Mouse (Mus musculus) midbrain, postnatal 0 days (tissue): ENCODE measurements around the gene Ccdc124. TPM values are rescaled to one million over a fixed set of nuclear protein-coding genes. Genes with fewer than 3 reads are reported as not detected.

Source experiments
- ATAC-seq: fragments of 200-750 bp; cut with Nextera tagmentation; 2 replicates; pipeline ENCODE4 v1.8.0; 2017; ENCODE audit warnings: moderate number of reproducible peaks, mild to moderate bottlenecking, moderate TSS enrichment, moderate library complexity; ENCODE audit not compliant: low FRiP score
- DNase-seq: peaks from one replicate; pipeline ENCODE4 v3.0.0-alpha.2; 2015; ENCODE audit warnings: low spot score
- H3K27ac ChIP-seq: fragments of 300-500 bp; sonication (generic); 2 replicates; pipeline ENCODE4 v1.5.1; 2014; ENCODE audit warnings: low read depth, mild to moderate bottlenecking, low read length, mixed read lengths
- H3K27me3 ChIP-seq: fragments of 300-500 bp; sonication (generic); 2 replicates; pipeline ENCODE4 v1.6.1; 2014; ENCODE audit warnings: low read length, control low read depth, mixed read lengths; ENCODE audit not compliant: insufficient read depth
- H3K36me3 ChIP-seq: fragments of 300-500 bp; sonication (generic); 2 replicates; pipeline ENCODE4 v1.6.1; 2014; ENCODE audit warnings: low read length, control low read depth, mixed read lengths; ENCODE audit not compliant: insufficient read depth
- H3K4me1 ChIP-seq: fragments of 300-500 bp; sonication (generic); 2 replicates; pipeline ENCODE4 v1.6.1; 2014; ENCODE audit warnings: mild to moderate bottlenecking, control low read depth, antibody characterized with exemption, low read length, mixed read lengths; ENCODE audit not compliant: insufficient read depth
- H3K4me2 ChIP-seq: fragments of 300-500 bp; sonication (generic); 2 replicates; pipeline ENCODE4 v1.6.1; 2014; ENCODE audit warnings: low read depth, mild to moderate bottlenecking, low read length, mixed read lengths; ENCODE audit not compliant: poor library complexity, severe bottlenecking
- H3K4me3 ChIP-seq: fragments of 300-500 bp; sonication (generic); 2 replicates; pipeline ENCODE4 v1.5.1; 2014; ENCODE audit warnings: low read depth, mild to moderate bottlenecking, low read length, moderate library complexity
- H3K9ac ChIP-seq: fragments of 300-500 bp; sonication (generic); replicated peaks from 2 replicates; pipeline ENCODE4 v1.6.1; 2014; ENCODE audit warnings: mild to moderate bottlenecking, low read length, moderate library complexity, mixed read lengths; ENCODE audit not compliant: poor library complexity, severe bottlenecking
- H3K9me3 ChIP-seq: fragments of 300-500 bp; sonication (generic); 2 replicates; pipeline ENCODE4 v1.6.1; 2016; ENCODE audit warnings: low read length, control low read depth
- CTCF ChIP-seq: IDR thresholded peaks from 2 replicates; pipeline ENCODE4 v1.5.1; 2016; ENCODE audit warnings: antibody characterized with exemption, mild to moderate bottlenecking
- WGBS: fragments of 180-500 bp; shearing (Covaris S2); extraction: QIAGEN DNeasy Blood & Tissue Kit; methylation state at CpG from one replicate; pipeline ENCODE4 v1.1.7; 2014; 5-methylcytosine and 5-hydroxymethylcytosine counted together
- polyA plus RNA-seq: library from polyadenylated mRNA; unstranded; fragments of >200 nt; fragmentation: Nextera tagmentation; extraction: Ambion mirVana; gene quantifications from 2 replicates; pipeline ENCODE4 v1.2.1, GENCODE M21; 2015
- total RNA-seq: library from RNA; depleted of rRNA; stranded (reverse); fragments of >200 nt; gene quantifications from 2 replicates; pipeline ENCODE4 v1.2.3, GENCODE M21; 2014; rRNA removed

The Ccdc124 gene
- total RNA-seq (44.3 and 48.6 TPM in 2 replicates), polyA plus RNA-seq (159 and 163 TPM in 2 replicates)

DNA sequence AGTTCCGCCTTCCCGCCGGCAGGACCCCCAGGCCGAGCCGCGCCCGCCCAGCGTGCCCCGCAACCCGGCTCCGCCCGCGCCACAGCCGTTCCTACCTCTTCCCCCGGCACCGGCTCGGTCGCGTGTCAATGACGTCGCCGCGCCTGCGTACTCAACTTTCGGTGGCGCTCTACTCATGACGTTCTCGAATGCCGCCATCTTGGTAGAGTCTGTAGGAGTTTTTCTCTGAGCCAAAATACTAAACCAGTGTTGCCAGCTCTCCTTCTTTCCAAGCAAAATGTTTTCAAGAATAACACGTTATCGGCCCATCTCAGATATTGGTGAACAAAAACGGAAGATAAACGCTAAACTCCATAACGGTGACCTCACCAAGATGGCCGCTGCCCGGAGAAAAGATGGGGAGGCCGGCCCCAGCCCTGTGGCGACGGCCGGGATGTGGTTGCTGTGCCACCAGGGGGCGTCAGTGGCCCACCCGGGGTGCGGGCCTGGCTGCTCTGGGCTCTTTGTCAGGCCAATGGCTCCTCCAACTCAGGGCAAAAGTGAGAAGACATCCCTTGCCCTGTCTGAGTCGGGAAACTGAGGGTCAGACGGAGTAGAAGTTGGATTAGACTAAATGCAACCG lies at the start of gene Ccdc124:
Gene Ccdc124, minus strand, starts transcription at position 572 of the 622 bp plus-strand sequence.
- peak within 1 kb of the TSS; percentile 94 for H3K4me2 ChIP-seq
- TF ChIP-seq CTCF, result peak; percentile 94
- peak within 1 kb of the TSS; percentile 84 for H3K9ac ChIP-seq
- H3K36me3 ChIP-seq, result peaks cover 2% of the 10 kb centered on the region; the same call in 1 of the 2 replicates
- ATAC-seq, result peak; percentile 86
- no peaks in the 10 kb centered on the region for H3K9me3 ChIP-seq
- peak within 1 kb of the TSS; percentile 85 for H3K27ac ChIP-seq
- WGBS, result under 1% methylated on average over 46 of the region's 46 CpGs
- no peaks in the 10 kb centered on the region for H3K27me3 ChIP-seq
- peak; percentile 95 for DNase-seq
- peak within 1 kb of the TSS; percentile 91 for H3K4me3 ChIP-seq
- peaks cover 3% of the 10 kb centered on the region; the same call in 1 of the 2 replicates for H3K4me1 ChIP-seq

- peaks cover 40% of the 10 kb centered on the region for H3K36me3 ChIP-seq
- H3K4me2 ChIP-seq, result no peak overlapping the region
- WGBS, result 88% methylated on average over 9 of the region's 9 CpGs
- no peak overlapping the region for H3K4me3 ChIP-seq
- DNase-seq, result no peak
- no peaks in the 10 kb centered on the region for H3K9me3 ChIP-seq
- no peak overlapping the region for H3K9ac ChIP-seq
- TF ChIP-seq CTCF, result peak; percentile 26; the same call in 1 of the 2 replicates
- H3K27me3 ChIP-seq, result no peaks in the 10 kb centered on the region
- no peak for ATAC-seq
- H3K4me1 ChIP-seq, result no peaks in the 10 kb centered on the region
- no peak overlapping the region for H3K27ac ChIP-seq
Measured at GRCm38 (mm10) chr8:70920049-70920922, 46.6 kb upstream of the Ccdc124 start.

GRCm38 (mm10) chr8:70914704-70915103 lies 41.0 kb upstream of the Ccdc124 start:
- H3K9ac ChIP-seq, result no peak overlapping the region
- DNase-seq (no peak), ATAC-seq (no peak)
- no peaks in the 10 kb centered on the region for H3K27me3 ChIP-seq
- WGBS, result 90% methylated on average over 17 of the region's 17 CpGs
- H3K27ac ChIP-seq, result no peak overlapping the region
- no peak overlapping the region for H3K4me2 ChIP-seq
- peaks cover 75% of the 10 kb centered on the region for H3K36me3 ChIP-seq
- no peaks in the 10 kb centered on the region for H3K4me1 ChIP-seq
- no peak overlapping the region for H3K4me3 ChIP-seq
- H3K9me3 ChIP-seq, result no peaks in the 10 kb centered on the region
- no peak for TF ChIP-seq CTCF

DNA sequence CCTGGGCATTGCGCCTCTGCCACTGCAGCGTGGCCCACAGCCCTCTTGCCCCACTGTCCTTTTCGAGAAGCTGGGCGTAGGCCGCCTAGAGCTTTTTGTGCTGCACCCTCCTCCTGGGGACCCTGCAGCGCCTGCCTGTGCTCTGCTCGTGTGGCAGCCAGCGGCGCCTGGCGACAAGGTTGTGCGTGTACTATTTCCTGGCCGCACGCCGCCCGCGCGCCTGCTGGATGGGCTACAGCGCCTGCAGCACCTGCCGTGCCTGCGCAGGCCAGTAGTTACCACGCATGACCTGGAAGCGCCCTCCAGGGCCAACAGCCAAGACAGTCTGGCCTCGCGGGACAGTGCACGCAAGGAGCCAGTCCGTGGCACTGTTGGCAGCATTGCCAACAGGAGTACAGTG lies 39.8 kb upstream of the Ccdc124 start:
- DNase-seq (no peak), ATAC-seq (0 out of 2 replicates have a peak, but pooled peaks have one; percentile 28)
- no peaks in the 10 kb centered on the region for H3K27me3 ChIP-seq
- no peak overlapping the region for H3K27ac ChIP-seq
- H3K9ac ChIP-seq, result no peak overlapping the region
- no peaks in the 10 kb centered on the region for H3K4me1 ChIP-seq
- H3K36me3 ChIP-seq, result peaks cover 70% of the 10 kb centered on the region
- 94% methylated on average over 26 of the region's 26 CpGs for WGBS
- no peak overlapping the region for H3K4me3 ChIP-seq
- TF ChIP-seq CTCF, result no peak
- H3K4me2 ChIP-seq, result no peak overlapping the region
- no peaks in the 10 kb centered on the region for H3K9me3 ChIP-seq

GRCm38 (mm10) chr8:70912955-70913354 lies 39.2 kb upstream of the Ccdc124 start:
- no peaks in the 10 kb centered on the region for H3K9me3 ChIP-seq
- ATAC-seq (no peak), DNase-seq (no peak)
- no peak overlapping the region for H3K27ac ChIP-seq
- H3K4me2 ChIP-seq, result no peak overlapping the region
- H3K36me3 ChIP-seq, result peaks cover 69% of the 10 kb centered on the region
- H3K4me3 ChIP-seq, result no peak overlapping the region
- no peak for TF ChIP-seq CTCF
- WGBS, result 94% methylated on average over 30 of the region's 30 CpGs
- no peaks in the 10 kb centered on the region for H3K4me1 ChIP-seq
- no peaks in the 10 kb centered on the region for H3K27me3 ChIP-seq
- no peak overlapping the region for H3K9ac ChIP-seq

- DNase-seq (no peak), ATAC-seq (no peak)
- no peaks in the 10 kb centered on the region for H3K9me3 ChIP-seq
- no peaks in the 10 kb centered on the region for H3K27me3 ChIP-seq
- 69% methylated on average over 5 of the region's 5 CpGs for WGBS
- peaks cover 55% of the 10 kb centered on the region for H3K36me3 ChIP-seq
- H3K4me1 ChIP-seq, result peaks cover 3% of the 10 kb centered on the region; the same call in 1 of the 2 replicates
- peak; percentile 42; the same call in 1 of the 2 replicates for TF ChIP-seq CTCF
- no peak overlapping the region for H3K4me2 ChIP-seq
- H3K4me3 ChIP-seq, result no peak overlapping the region
- no peak overlapping the region for H3K27ac ChIP-seq
- no peak overlapping the region for H3K9ac ChIP-seq
Measured at GRCm38 (mm10) chr8:70911596-70911995, 37.9 kb upstream of the Ccdc124 start.
